11 mouse cellular contexts compared by ENCODE assay signal in the genomic region with DNA sequence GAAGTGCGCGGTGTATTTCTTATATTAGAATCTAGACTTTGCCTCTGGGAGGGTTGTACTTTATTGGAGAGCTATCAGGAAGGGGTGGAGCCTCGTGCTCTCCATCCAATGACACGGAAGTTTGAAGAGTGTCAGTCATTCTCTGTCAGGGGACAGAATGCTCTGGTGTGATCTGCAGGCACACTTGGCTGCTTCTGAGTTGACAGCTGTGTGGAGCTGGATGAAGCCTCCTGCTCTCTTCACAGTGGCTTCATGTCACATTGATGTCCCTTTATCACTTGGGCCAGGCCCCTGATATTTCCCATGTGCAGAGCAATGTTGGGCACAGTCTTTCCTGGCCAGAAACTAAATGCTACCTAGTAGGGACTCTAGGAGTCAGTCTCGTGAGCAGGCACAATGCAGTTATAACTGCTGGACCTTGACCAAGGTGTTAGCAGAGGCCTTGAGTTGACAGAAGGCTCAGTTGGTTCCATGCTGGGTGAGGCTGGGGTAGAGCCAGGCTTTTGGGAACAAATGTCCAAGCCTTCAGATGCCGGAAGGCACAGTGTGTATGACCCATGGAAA. TPM values are rescaled to one million over a fixed set of nuclear protein-coding genes. Genes with fewer than 3 reads are reported as not detected.
A peak's percentile ranks its signal among the peaks of the same experiment; 100 is the strongest.
DNase-seq lines count a peak whose midpoint lies in the region; ATAC-seq and TF ChIP-seq lines count a peak whose summit lies in the region.
"Had no signal": no experiment of that assay in that cellular context is flagged by ENCODE, and none has a peak within 500 bp of the region (broad histone marks: within the 10 kb centered on the region; RNA-seq: fewer than 3 reads in every experiment).

No protein-coding gene starts in this region.

- H3K4me3 ChIP-seq in heart, embryonic 16.5 days (ENCODE audit: low read length): no peak overlapping the region
- no peak overlapping the region for H3K4me3 ChIP-seq in cerebellum, adult 2 months (replicated peaks; ENCODE audit: insufficient read depth, low read depth, low read length)
- H3K4me3 ChIP-seq in hindbrain, embryonic 12.5 days: no peak overlapping the region
- H3K4me3 ChIP-seq in midbrain, embryonic 13.5 days (replicated peaks): no peak overlapping the region
- H3K4me3 ChIP-seq: liver, embryonic 15.5 days had no signal

- H3K36me3 ChIP-seq in heart, embryonic 16.5 days (ENCODE audit: control insufficient read depth, insufficient read depth): peaks cover 7% of the 10 kb centered on the region; the same call in 1 of the 2 replicates
- H3K36me3 ChIP-seq in hindbrain, embryonic 12.5 days: peaks cover 22% of the 10 kb centered on the region
- H3K36me3 ChIP-seq in midbrain, embryonic 13.5 days: peaks cover 25% of the 10 kb centered on the region

- peak; percentile 35; the same call in 1 of the 2 replicates for ATAC-seq in heart, embryonic 16.5 days (replicated peaks; ENCODE audit: extremely low read depth, insufficient read depth, low FRiP score)
- no peak for ATAC-seq in hindbrain, embryonic 12.5 days (ENCODE audit: low FRiP score)
- ATAC-seq in midbrain, embryonic 13.5 days: no peak
- no peak for ATAC-seq in inflammation-experienced regulatory T-cells, adult 6 months

- no peak for TF ChIP-seq CTCF in cerebellum, adult 2 months (IDR thresholded peaks at IDR 0.05; ENCODE audit: borderline replicate concordance, insufficient read depth, low read depth, low read length)

- no peak overlapping the region for H3K27ac ChIP-seq in heart, embryonic 16.5 days (ENCODE audit: low read length)
- H3K27ac ChIP-seq in cerebellum, adult 2 months (ENCODE audit: insufficient read depth, low read length): no peak overlapping the region
- peak overlapping the region; percentile 67 for H3K27ac ChIP-seq in hindbrain, embryonic 12.5 days
- peak overlapping the region; percentile 56 for H3K27ac ChIP-seq in midbrain, embryonic 13.5 days
- H3K27ac ChIP-seq: liver, embryonic 15.5 days had no signal

- H3K27me3 ChIP-seq in heart, embryonic 16.5 days (ENCODE audit: control insufficient read depth, insufficient read depth, low read length): no peaks in the 10 kb centered on the region
- H3K27me3 ChIP-seq in cerebellum, adult 2 months (ENCODE audit: control insufficient read depth, insufficient read depth, low read length): peaks cover 2% of the 10 kb centered on the region; the same call in 1 of the 2 replicates
- no peaks in the 10 kb centered on the region for H3K27me3 ChIP-seq in hindbrain, embryonic 12.5 days
- peaks cover 4% of the 10 kb centered on the region; the same call in 1 of the 2 replicates for H3K27me3 ChIP-seq in midbrain, embryonic 13.5 days
- H3K27me3 ChIP-seq: liver, embryonic 15.5 days had no signal

- DNase-seq in heart, postnatal 25 days (ENCODE audit: low spot score): no peak
- DNase-seq in cerebellum, adult 2 months: peak; percentile 66 to 78
- no peak for DNase-seq in adrenal gland, postnatal 14 days
- no peak for DNase-seq in urinary bladder, postnatal 25 days (ENCODE audit: low spot score)
- DNase-seq: B cell, adult 2 months; kidney, postnatal 10 days had no signal

- H3K9ac ChIP-seq in heart, embryonic 16.5 days (ENCODE audit: low read length): no peak overlapping the region
- H3K9ac ChIP-seq in hindbrain, embryonic 12.5 days: no peak overlapping the region
- no peak overlapping the region for H3K9ac ChIP-seq in midbrain, embryonic 13.5 days (replicated peaks)
- H3K9ac ChIP-seq: liver, embryonic 15.5 days had no signal

- intact Hi-C loops in heart, postnatal 25 days (cut with DNase I): no loop called here

- no peaks in the 10 kb centered on the region for H3K9me3 ChIP-seq in heart, embryonic 16.5 days (replicated peaks; ENCODE audit: control insufficient read depth, low read length)
- H3K9me3 ChIP-seq in hindbrain, embryonic 12.5 days (replicated peaks): no peaks in the 10 kb centered on the region
- H3K9me3 ChIP-seq in midbrain, embryonic 13.5 days: no peaks in the 10 kb centered on the region
- H3K9me3 ChIP-seq: liver, embryonic 15.5 days had no signal

- TF ChIP-seq POLR2A in cerebellum, adult 2 months (IDR thresholded peaks at IDR 0.05; ENCODE audit: borderline replicate concordance, insufficient read depth, low read length): no peak

- H3K4me2 ChIP-seq in heart, embryonic 16.5 days (ENCODE audit: low read depth, low read length): no peak overlapping the region
- H3K4me2 ChIP-seq in hindbrain, embryonic 12.5 days (replicated peaks): no peak overlapping the region
- H3K4me2 ChIP-seq in midbrain, embryonic 13.5 days (replicated peaks): no peak overlapping the region
- H3K4me2 ChIP-seq: liver, embryonic 15.5 days had no signal

- H3K4me1 ChIP-seq in heart, embryonic 16.5 days (ENCODE audit: control insufficient read depth, insufficient read depth, low read length): peaks cover 13% of the 10 kb centered on the region
- H3K4me1 ChIP-seq in cerebellum, adult 2 months (ENCODE audit: control insufficient read depth, insufficient read depth, low read length): no peaks in the 10 kb centered on the region; the same call in 1 of the 2 replicates
- H3K4me1 ChIP-seq in hindbrain, embryonic 12.5 days: peaks cover 84% of the 10 kb centered on the region
- H3K4me1 ChIP-seq in midbrain, embryonic 13.5 days (replicated peaks): peaks cover 87% of the 10 kb centered on the region

- WGBS in heart, embryonic 16.5 days: 55% methylated on average over 6 of the region's 6 CpGs
- 12% methylated on average over 6 of the region's 6 CpGs for WGBS in cerebellum, adult 2 months
- 54% methylated on average over 6 of the region's 6 CpGs for WGBS in hindbrain, embryonic 12.5 days
- WGBS in midbrain, embryonic 13.5 days: 53% methylated on average over 6 of the region's 6 CpGs

RNA-seq across cellular contexts. Expression of a gene that starts 12.6 kb away (rescaled TPM):
- 4.7 and 4.9 TPM in 2 replicates for polyA plus RNA-seq in heart, embryonic 16.5 days (2015; fragmentation: Nextera tagmentation; extraction: Ambion mirVana)
- 1 to 10 TPM; 5.6 to 6.4 TPM for total RNA-seq in heart, postnatal 25 days (2021)
- polyA plus RNA-seq in cerebellum, adult 2 months (2012; rRNA removed): 16.7 and 20.2 TPM in 2 replicates
- polyA plus RNA-seq in hindbrain, embryonic 12.5 days (2016; fragmentation: Nextera tagmentation; extraction: Ambion mirVana): 28.8 and 29.1 TPM in 2 replicates
- polyA plus RNA-seq in midbrain, embryonic 13.5 days (2015; fragmentation: Nextera tagmentation; extraction: Ambion mirVana): 50.2 and 52.1 TPM in 2 replicates
- 1 to 10 TPM; 1.7 to 4.6 (median 3.3) TPM for polyA plus RNA-seq in inflammation-experienced regulatory T-cells, adult 6 months (2017; shearing (Covaris generic))
- 15.0 and 19.0 TPM in 2 replicates for total RNA-seq in adrenal gland, postnatal 14 days (2021)

RNA-seq across cellular contexts. Expression of a gene that starts 55.3 kb away (rescaled TPM):
- polyA plus RNA-seq in heart, embryonic 16.5 days (2015; fragmentation: Nextera tagmentation; extraction: Ambion mirVana): 37.0 and 46.5 TPM in 2 replicates
- total RNA-seq in heart, postnatal 25 days (2021): 10 to 100 TPM; 20.8 to 23.2 TPM
- 61.0 and 62.9 TPM in 2 replicates for polyA plus RNA-seq in cerebellum, adult 2 months (2012; rRNA removed)
- polyA plus RNA-seq in hindbrain, embryonic 12.5 days (2016; fragmentation: Nextera tagmentation; extraction: Ambion mirVana): 25.8 and 29.3 TPM in 2 replicates
- polyA plus RNA-seq in midbrain, embryonic 13.5 days (2015; fragmentation: Nextera tagmentation; extraction: Ambion mirVana): 26.1 and 26.4 TPM in 2 replicates
- 100 to 1,000 TPM in 1 of 3 experiments, 10 to 100 TPM in 2; 58.3 to 103 (median 64.1) TPM for polyA plus RNA-seq in inflammation-experienced regulatory T-cells, adult 6 months (2017; shearing (Covaris generic))
- 24.6 and 25.6 TPM in 2 replicates for total RNA-seq in adrenal gland, postnatal 14 days (2021)

Comparison
In these comparisons a context has a peak if more than half of its experiments do, and no peak if none do; other contexts are left out.
1. H3K27ac ChIP-seq: peak in hindbrain, embryonic 12.5 days (single experiment) and midbrain, embryonic 13.5 days (single experiment); none in heart, embryonic 16.5 days (single experiment) and cerebellum, adult 2 months (single experiment).
2. DNase-seq: peak in cerebellum, adult 2 months (2 of 2); none in heart, postnatal 25 days (single experiment), adrenal gland, postnatal 14 days (single experiment) and urinary bladder, postnatal 25 days (single experiment).